Mouse (Mus musculus): Measurements from ENCODE around the gene Josd2.

Josd2 gene

GRCm38 (mm10) chr7:44501563-44502115, 33.9 kb downstream of the Josd2 start:
- peak; percentile 75 to 84 for DNase-seq

- DNase-seq: no peak
Observed at GRCm38 (mm10) chr7:44507491-44507890, 39.7 kb downstream of the Josd2 start.

- peak in 1 of 2 experiments; percentile 7 for DNase-seq
Observed at GRCm38 (mm10) chr7:44519240-44519913, 51.6 kb downstream of the Josd2 start.

- no peak for DNase-seq
Observed at GRCm38 (mm10) chr7:44520990-44521389, 53.2 kb downstream of the Josd2 start.

Measured in cerebellum, adult 18-20 months (tissue).